Mouse (Mus musculus): ENCODE results near the gene Tut4. TPM values are rescaled to one million over a fixed set of nuclear protein-coding genes. Genes with fewer than 3 reads are reported as not detected.

Gene Tut4
- total RNA-seq, 1 experiment = 32.8 TPM

DNA sequence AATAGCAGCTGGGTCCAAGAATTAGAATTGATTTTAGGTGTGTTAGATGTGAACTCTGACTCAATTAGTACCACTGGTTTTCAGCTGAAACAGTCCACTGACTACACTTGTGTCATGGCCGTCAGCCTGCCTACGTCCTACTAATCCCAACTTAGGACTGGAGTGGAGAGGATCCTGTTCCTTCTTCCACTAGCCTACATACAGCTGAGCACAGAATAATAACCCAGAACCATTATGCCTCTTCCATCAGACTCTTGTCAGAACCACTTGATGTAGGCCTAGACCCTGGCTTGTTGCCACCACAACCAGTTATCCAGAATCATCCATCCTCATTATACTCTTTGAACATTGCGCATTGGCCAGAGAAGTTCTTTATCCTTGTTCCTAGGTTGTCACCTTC lies 24.4 kb upstream of the Tut4 start:
- H3K9ac ChIP-seq (ENCODE audit: insufficient read depth, low read depth, low read length, poor library complexity, severe bottlenecking) = no peak overlapping the region
- no peak overlapping the region for H3K27ac ChIP-seq (ENCODE audit: insufficient read depth, low read depth, low read length, poor library complexity, severe bottlenecking)
- no peak for TF ChIP-seq CHD2 (IDR thresholded peaks at IDR 0.05; ENCODE audit: low read depth, low read length)
- TF ChIP-seq MAFK (IDR thresholded peaks at IDR 0.05; ENCODE audit: insufficient read depth, low read depth, low read length) = no peak
- no peak for TF ChIP-seq HCFC1 (IDR thresholded peaks at IDR 0.05; ENCODE audit: borderline replicate concordance, insufficient read depth, low read length)
- no peak for TF ChIP-seq ZNF384 (IDR thresholded peaks at IDR 0.05; ENCODE audit: low read depth, low read length)
- TF ChIP-seq ZC3H11A (IDR thresholded peaks at IDR 0.05; ENCODE audit: borderline replicate concordance, low read depth, low read length) = no peak
- in situ Hi-C loops (cut with MboI; ENCODE audit: low sequenced_read_pairs in 2 of 2, unreplicated experiment in 2 of 2) = no loop called here
- no peaks in the 10 kb centered on the region for H3K36me3 ChIP-seq (ENCODE audit: control insufficient read depth, insufficient read depth, low read length, poor library complexity, severe bottlenecking)
- H3K4me3 ChIP-seq (ENCODE audit: insufficient read depth in 1 of 2, low read depth in 1 of 2, low read length in 2 of 2, poor library complexity in 1 of 2, severe bottlenecking in 1 of 2) = no peak overlapping the region
- H3K9me3 ChIP-seq (ENCODE audit: control insufficient read depth, insufficient read depth, low read depth, low read length) = no peaks in the 10 kb centered on the region
- DNase-seq (ENCODE audit: low read depth, low spot score) = no peak
- H3K4me1 ChIP-seq (ENCODE audit: control insufficient read depth in 2 of 2, insufficient read depth in 2 of 2, low read length in 2 of 2, poor library complexity in 1 of 2) = no peaks in the 10 kb centered on the region

- Histone ChIP-seq H3K4me1 (ENCODE audit: control insufficient read depth in 2 of 2, insufficient read depth in 2 of 2, low read length in 2 of 2, poor library complexity in 1 of 2) (no peaks in the 10 kb centered on the region), H3K27ac (ENCODE audit: insufficient read depth, low read depth, low read length, poor library complexity, severe bottlenecking) (no peak overlapping the region), H3K9me3 (ENCODE audit: control insufficient read depth, insufficient read depth, low read depth, low read length) (no peaks in the 10 kb centered on the region), H3K9ac (ENCODE audit: insufficient read depth, low read depth, low read length, poor library complexity, severe bottlenecking) (no peak overlapping the region), H3K36me3 (ENCODE audit: control insufficient read depth, insufficient read depth, low read length, poor library complexity, severe bottlenecking) (no peaks in the 10 kb centered on the region), H3K4me3 (ENCODE audit: insufficient read depth in 1 of 2, low read depth in 1 of 2, low read length in 2 of 2, poor library complexity in 1 of 2, severe bottlenecking in 1 of 2) (no peak overlapping the region)
- no peak for DNase-seq (ENCODE audit: low read depth, low spot score)
- in situ Hi-C loops (cut with MboI; ENCODE audit: low sequenced_read_pairs in 2 of 2, unreplicated experiment in 2 of 2) = no loop called here
- TF ChIP-seq HCFC1 (IDR thresholded peaks at IDR 0.05; ENCODE audit: borderline replicate concordance, insufficient read depth, low read length) (no peak), MAFK (IDR thresholded peaks at IDR 0.05; ENCODE audit: insufficient read depth, low read depth, low read length) (no peak), ZC3H11A (IDR thresholded peaks at IDR 0.05; ENCODE audit: borderline replicate concordance, low read depth, low read length) (no peak), ZNF384 (IDR thresholded peaks at IDR 0.05; ENCODE audit: low read depth, low read length) (no peak), CHD2 (IDR thresholded peaks at IDR 0.05; ENCODE audit: low read depth, low read length) (no peak)
Measured at GRCm38 (mm10) chr4:108435646-108436045, 23.6 kb upstream of the Tut4 start.

GRCm38 (mm10) chr4:108436225-108436624 lies 23.0 kb upstream of the Tut4 start:
- H3K9me3 ChIP-seq (ENCODE audit: control insufficient read depth, insufficient read depth, low read depth, low read length) = no peaks in the 10 kb centered on the region
- H3K27ac ChIP-seq (ENCODE audit: insufficient read depth, low read depth, low read length, poor library complexity, severe bottlenecking) = no peak overlapping the region

GRCm38 (mm10) chr4:108438082-108438840 lies 21.0 kb upstream of the Tut4 start:
- no peak overlapping the region for H3K27ac ChIP-seq (ENCODE audit: insufficient read depth, low read depth, low read length, poor library complexity, severe bottlenecking)
- in situ Hi-C loops (cut with MboI; ENCODE audit: low sequenced_read_pairs in 2 of 2, unreplicated experiment in 2 of 2) = no loop called here
- no peak overlapping the region for H3K9ac ChIP-seq (ENCODE audit: insufficient read depth, low read depth, low read length, poor library complexity, severe bottlenecking)
- H3K9me3 ChIP-seq (ENCODE audit: control insufficient read depth, insufficient read depth, low read depth, low read length) = no peaks in the 10 kb centered on the region
- H3K4me1 ChIP-seq (ENCODE audit: control insufficient read depth in 2 of 2, insufficient read depth in 2 of 2, low read length in 2 of 2, poor library complexity in 1 of 2) = no peaks in the 10 kb centered on the region
- no peak overlapping the region for H3K4me3 ChIP-seq (ENCODE audit: insufficient read depth in 1 of 2, low read depth in 1 of 2, low read length in 2 of 2, poor library complexity in 1 of 2, severe bottlenecking in 1 of 2)
- TF ChIP-seq ZNF384 (IDR thresholded peaks at IDR 0.05; ENCODE audit: low read depth, low read length) = no peak
- TF ChIP-seq ZC3H11A (IDR thresholded peaks at IDR 0.05; ENCODE audit: borderline replicate concordance, low read depth, low read length) = no peak
- TF ChIP-seq MAFK (IDR thresholded peaks at IDR 0.05; ENCODE audit: insufficient read depth, low read depth, low read length) = no peak
- no peak for TF ChIP-seq HCFC1 (IDR thresholded peaks at IDR 0.05; ENCODE audit: borderline replicate concordance, insufficient read depth, low read length)
- no peak for TF ChIP-seq CHD2 (IDR thresholded peaks at IDR 0.05; ENCODE audit: low read depth, low read length)
- no peaks in the 10 kb centered on the region for H3K36me3 ChIP-seq (ENCODE audit: control insufficient read depth, insufficient read depth, low read length, poor library complexity, severe bottlenecking)
- DNase-seq (ENCODE audit: low read depth, low spot score) = no peak

More at GRCm38 (mm10) chr4:108436225-108436624, 23.0 kb upstream of the Tut4 start:
- TF ChIP-seq CHD2 (IDR thresholded peaks at IDR 0.05; ENCODE audit: low read depth, low read length) = no peak
- TF ChIP-seq MAFK (IDR thresholded peaks at IDR 0.05; ENCODE audit: insufficient read depth, low read depth, low read length) = no peak
- TF ChIP-seq ZNF384 (IDR thresholded peaks at IDR 0.05; ENCODE audit: low read depth, low read length) = no peak
- TF ChIP-seq HCFC1 (IDR thresholded peaks at IDR 0.05; ENCODE audit: borderline replicate concordance, insufficient read depth, low read length) = no peak
- no peak for TF ChIP-seq ZC3H11A (IDR thresholded peaks at IDR 0.05; ENCODE audit: borderline replicate concordance, low read depth, low read length)
- H3K36me3 ChIP-seq (ENCODE audit: control insufficient read depth, insufficient read depth, low read length, poor library complexity, severe bottlenecking) = no peaks in the 10 kb centered on the region
- H3K4me1 ChIP-seq (ENCODE audit: control insufficient read depth in 2 of 2, insufficient read depth in 2 of 2, low read length in 2 of 2, poor library complexity in 1 of 2) = no peaks in the 10 kb centered on the region
- no peak for DNase-seq (ENCODE audit: low read depth, low spot score)
- H3K4me3 ChIP-seq (ENCODE audit: insufficient read depth in 1 of 2, low read depth in 1 of 2, low read length in 2 of 2, poor library complexity in 1 of 2, severe bottlenecking in 1 of 2) = no peak overlapping the region
- in situ Hi-C loops (cut with MboI; ENCODE audit: low sequenced_read_pairs in 2 of 2, unreplicated experiment in 2 of 2) = no loop called here
- H3K9ac ChIP-seq (ENCODE audit: insufficient read depth, low read depth, low read length, poor library complexity, severe bottlenecking) = no peak overlapping the region
